In genomic region chr1:155229464-155230411, GRCm38 (mm10) we compare ENCODE assay signal across 7 mouse cellular contexts. TPM values are rescaled to one million over a fixed set of nuclear protein-coding genes. Genes with fewer than 3 reads are reported as not detected.
DNase-seq lines count a peak whose midpoint lies in the region; ATAC-seq lines count a peak whose summit lies in the region.

No protein-coding gene starts in this region.

- no peaks in the 10 kb centered on the region for H3K27me3 ChIP-seq in embryonic facial prominence, embryonic 14.5 days (replicated peaks; ENCODE audit: control insufficient read depth, insufficient read depth, low read length)
- H3K27me3 ChIP-seq in heart, embryonic 16.5 days (ENCODE audit: control insufficient read depth, insufficient read depth, low read length) = no peaks in the 10 kb centered on the region

- no peak overlapping the region for H3K4me2 ChIP-seq in embryonic facial prominence, embryonic 14.5 days (ENCODE audit: low read depth, low read length)
- H3K4me2 ChIP-seq in heart, embryonic 16.5 days (ENCODE audit: low read depth, low read length) = peak overlapping the region; percentile 6; the same call in 1 of the 2 replicates

- 18% methylated on average over 14 of the region's 14 CpGs for WGBS in embryonic facial prominence, embryonic 14.5 days
- WGBS in heart, embryonic 16.5 days = 32% methylated on average over 14 of the region's 14 CpGs

- ATAC-seq in embryonic facial prominence, embryonic 14.5 days (ENCODE audit: low read depth) = peak; percentile 67
- no peak for ATAC-seq in heart, embryonic 16.5 days (replicated peaks; ENCODE audit: extremely low read depth, insufficient read depth, low FRiP score)

- no peak overlapping the region for H3K9ac ChIP-seq in embryonic facial prominence, embryonic 14.5 days (ENCODE audit: low read depth, low read length)
- peak overlapping the region; percentile 39; the same call in 1 of the 2 replicates for H3K9ac ChIP-seq in heart, embryonic 16.5 days (ENCODE audit: low read length)

- DNase-seq in right cerebral cortex, adult 18-20 months = peak; percentile 72
- no peak for DNase-seq in right cerebral cortex, postnatal 4 days
- DNase-seq in embryonic facial prominence, embryonic 14.5 days (ENCODE audit: low spot score) = peak; percentile 87
- DNase-seq in mesoderm, embryonic 11.5 days (ENCODE audit: low read depth, low spot score) = peak; percentile 77
- no peak for DNase-seq in urinary bladder, postnatal 4 days (ENCODE audit: low spot score in 2 of 2)
- no peak for DNase-seq in layer of hippocampus, adult 8-10 months (ENCODE audit: low spot score in 2 of 2)

- H3K4me1 ChIP-seq in embryonic facial prominence, embryonic 14.5 days (ENCODE audit: control insufficient read depth, insufficient read depth, low read length) = peaks cover 53% of the 10 kb centered on the region
- H3K4me1 ChIP-seq in heart, embryonic 16.5 days (ENCODE audit: control insufficient read depth, insufficient read depth, low read length) = peaks cover 43% of the 10 kb centered on the region

- no peak overlapping the region for H3K4me3 ChIP-seq in embryonic facial prominence, embryonic 14.5 days (ENCODE audit: low read depth, low read length)
- H3K4me3 ChIP-seq in heart, embryonic 16.5 days (ENCODE audit: low read length) = no peak overlapping the region

- no peaks in the 10 kb centered on the region for H3K9me3 ChIP-seq in embryonic facial prominence, embryonic 14.5 days (ENCODE audit: control insufficient read depth, low read length)
- H3K9me3 ChIP-seq in heart, embryonic 16.5 days (replicated peaks; ENCODE audit: control insufficient read depth, low read length) = no peaks in the 10 kb centered on the region

- no peaks in the 10 kb centered on the region for H3K36me3 ChIP-seq in embryonic facial prominence, embryonic 14.5 days (ENCODE audit: control insufficient read depth, insufficient read depth, low read length)
- peaks cover 11% of the 10 kb centered on the region; the same call in 1 of the 2 replicates for H3K36me3 ChIP-seq in heart, embryonic 16.5 days (ENCODE audit: control insufficient read depth, insufficient read depth)

- H3K27ac ChIP-seq in embryonic facial prominence, embryonic 14.5 days (replicated peaks; ENCODE audit: low read depth, low read length) = peak overlapping the region; percentile 73
- H3K27ac ChIP-seq in heart, embryonic 16.5 days (ENCODE audit: low read length) = peak overlapping the region; percentile 63

RNA-seq across cellular contexts. Expression of gene BC034090, which starts 14.5 kb away (rescaled TPM):
- polyA plus RNA-seq in embryonic facial prominence, embryonic 14.5 days (2014; fragmentation: Nextera tagmentation; extraction: Ambion mirVana) = 4.6 and 4.8 TPM in 2 replicates
- 9.1 and 10.9 TPM in 2 replicates for polyA plus RNA-seq in heart, embryonic 16.5 days (2015; fragmentation: Nextera tagmentation; extraction: Ambion mirVana)
- 10 to 100 TPM in 1 of 4 experiments, 1 to 10 TPM in 3; 6.8 to 10.1 (median 8.1) TPM for total RNA-seq in layer of hippocampus, adult 8-10 months (2022)

Comparison
In these comparisons a context has a peak if more than half of its experiments do, and no peak if none do; other contexts are left out.
1. DNase-seq: peak in right cerebral cortex, adult 18-20 months (single experiment), embryonic facial prominence, embryonic 14.5 days (single experiment) and mesoderm, embryonic 11.5 days (single experiment); none in right cerebral cortex, postnatal 4 days (single experiment), urinary bladder, postnatal 4 days (0 of 2) and layer of hippocampus, adult 8-10 months (0 of 2).